Mouse (Mus musculus) gastrocnemius, adult 8-10 months (tissue): ENCODE results near the gene Extl2. TPM values are rescaled to one million over a fixed set of nuclear protein-coding genes. Genes with fewer than 3 reads are reported as not detected.
A peak's percentile ranks its signal among the peaks of the same experiment; 100 is the strongest.

Experiments used
- DNase-seq, 2 experiments: peaks; one replicate each; pipeline ENCODE4 v3.0.0; 2022; ENCODE audit warnings: low spot score in 2 of 2
- total RNA-seq, 4 experiments: library from RNA; stranded (reverse); gene quantifications; 2 replicates each; pipeline ENCODE4 v1.2.4; 2022

Gene Extl2
- total RNA-seq: 10 to 100 TPM; 12.5 to 17.6 (median 15.5) TPM

DNA sequence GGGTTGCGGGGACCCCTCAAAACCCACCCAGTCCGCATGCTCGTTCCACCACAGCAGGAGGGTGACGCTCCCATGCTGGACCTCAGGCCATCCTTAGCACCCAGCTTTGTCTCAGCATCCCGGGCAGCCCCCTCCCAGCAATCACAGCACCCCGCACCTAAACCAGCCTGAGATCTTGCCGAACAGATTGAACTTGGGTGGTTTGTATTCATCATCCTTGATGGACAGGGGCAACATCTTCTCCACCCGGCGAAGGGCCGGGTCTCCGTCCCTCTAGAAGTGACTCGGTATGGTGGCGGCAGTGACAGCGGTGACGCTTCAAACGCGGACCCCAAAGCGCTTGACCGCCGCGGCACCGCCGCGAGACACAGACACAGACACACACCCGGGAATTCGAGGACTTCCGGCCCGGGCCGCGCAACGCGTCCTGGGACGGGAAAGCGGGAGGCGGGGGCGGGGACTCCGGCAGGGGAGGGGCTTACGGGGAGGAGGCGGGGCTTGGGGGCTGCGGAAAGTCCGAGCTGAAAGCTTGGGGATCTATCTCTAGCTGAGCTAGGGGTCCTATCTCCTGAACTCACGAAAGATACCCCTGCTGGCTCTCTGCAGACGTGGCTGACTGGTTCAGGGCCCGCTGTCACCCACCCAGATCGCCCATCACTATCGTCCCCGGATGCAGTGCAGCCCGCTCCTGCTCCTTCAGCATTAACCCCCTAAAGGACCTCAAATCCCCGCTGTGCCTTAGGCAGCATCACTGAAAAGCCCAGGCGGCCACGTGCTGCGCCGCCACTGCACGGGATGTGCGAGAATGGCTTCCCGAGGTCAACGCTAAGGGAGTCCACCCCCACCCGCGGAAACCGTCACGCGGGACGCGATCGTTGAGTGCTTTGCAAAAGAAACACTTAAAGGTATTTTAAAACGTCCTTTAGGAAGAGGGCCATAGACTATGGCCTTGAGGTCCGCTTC lies at the start of gene Extl2, which contains the start of gene Slc30a7:
Extl2 (plus strand) TSS at position 485 of the 963 bp plus-strand sequence.
Slc30a7 (minus strand) TSS at position 429 of the 963 bp plus-strand sequence.
- peak; percentile 63 to 72 for DNase-seq

DNA sequence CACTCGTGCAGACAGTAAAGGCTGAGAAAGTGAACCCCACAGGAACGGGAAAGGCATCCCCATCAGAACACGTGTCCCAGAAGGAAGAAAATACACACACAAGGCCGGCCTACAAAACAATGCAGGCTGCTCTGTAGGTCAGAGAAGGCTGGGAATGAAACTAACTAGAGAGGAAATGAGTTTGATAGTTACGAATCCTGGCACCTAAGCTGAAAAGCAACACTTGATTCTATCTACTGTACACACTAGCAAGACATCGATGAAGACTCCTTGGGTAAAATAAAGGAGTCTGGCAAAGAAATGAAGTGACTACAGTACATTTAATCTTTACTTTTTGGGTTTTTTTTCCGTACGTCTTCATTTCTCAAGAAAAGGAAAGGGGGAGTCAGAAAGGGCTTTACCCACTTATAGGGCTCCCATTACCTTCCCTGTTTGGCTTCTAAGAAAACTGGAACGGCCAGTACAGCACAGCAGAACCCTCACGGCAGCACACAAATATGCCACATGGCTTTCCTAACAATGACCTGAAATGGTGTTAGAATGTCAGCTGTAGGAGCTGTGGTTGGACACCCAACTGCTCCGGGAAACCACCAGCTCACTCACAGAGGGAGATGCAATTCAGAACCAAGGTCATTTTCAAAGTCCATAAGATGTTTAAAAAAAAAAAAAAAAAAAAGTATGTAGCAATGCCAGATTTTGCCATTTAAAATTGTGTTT lies 45.8 kb upstream of the Extl2 start:
- DNase-seq: no peak

DNA sequence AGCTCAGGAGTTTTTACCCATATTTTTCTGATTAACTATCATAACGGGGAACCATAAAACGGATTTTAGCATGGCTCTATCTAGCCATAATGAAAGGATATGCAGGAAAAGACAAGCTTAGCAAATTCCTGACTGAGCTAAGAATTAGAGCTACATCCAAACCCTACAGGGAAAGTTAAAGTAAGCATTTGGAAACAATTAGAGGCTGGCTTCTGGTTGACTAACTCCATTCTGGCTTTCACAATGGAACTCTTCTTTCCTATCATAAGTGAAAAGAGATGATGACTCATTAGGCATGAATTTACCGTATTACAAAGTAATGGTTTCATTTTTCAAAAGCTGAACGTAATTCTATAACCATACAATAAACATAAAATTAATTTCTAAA lies 45.2 kb upstream of the Extl2 start:
- DNase-seq: no peak

DNA sequence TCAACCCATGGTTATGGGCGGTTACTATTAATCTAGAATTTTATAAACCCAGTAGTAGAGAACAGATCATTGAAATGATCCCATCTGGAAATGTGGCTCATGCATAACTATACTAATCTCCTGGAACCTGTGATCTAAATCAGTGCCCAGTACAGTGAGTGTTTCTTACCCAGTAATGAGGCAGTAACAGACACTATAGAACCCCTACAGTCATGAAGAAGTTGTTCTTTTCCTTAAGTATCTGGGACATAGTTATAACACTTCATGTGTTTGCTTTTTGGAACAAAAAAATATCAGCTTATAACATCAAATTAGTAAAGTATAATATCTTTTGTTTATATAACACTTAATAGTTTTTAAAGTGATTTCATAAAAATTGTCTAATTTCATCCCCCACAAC lies 43.7 kb upstream of the Extl2 start:
- no peak for DNase-seq

DNA sequence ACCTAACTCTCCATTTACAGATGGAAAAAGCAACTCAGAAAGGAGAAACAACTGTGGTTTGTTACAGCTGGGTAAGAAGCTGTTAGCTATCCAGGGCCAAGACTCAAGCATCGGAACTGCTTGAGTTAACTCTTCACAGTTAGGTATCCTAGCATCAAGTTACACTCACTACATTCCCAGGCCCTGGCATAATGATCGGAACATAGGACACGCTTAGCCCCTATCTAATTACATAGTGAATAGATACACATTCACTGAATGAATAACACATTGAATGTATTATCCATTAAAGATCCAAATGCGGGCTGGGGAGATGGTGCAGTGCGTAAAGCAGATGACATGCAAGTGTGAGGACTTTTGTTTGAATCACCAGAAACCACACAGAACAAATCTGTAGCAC lies 43.2 kb upstream of the Extl2 start:
- no peak for DNase-seq

DNA sequence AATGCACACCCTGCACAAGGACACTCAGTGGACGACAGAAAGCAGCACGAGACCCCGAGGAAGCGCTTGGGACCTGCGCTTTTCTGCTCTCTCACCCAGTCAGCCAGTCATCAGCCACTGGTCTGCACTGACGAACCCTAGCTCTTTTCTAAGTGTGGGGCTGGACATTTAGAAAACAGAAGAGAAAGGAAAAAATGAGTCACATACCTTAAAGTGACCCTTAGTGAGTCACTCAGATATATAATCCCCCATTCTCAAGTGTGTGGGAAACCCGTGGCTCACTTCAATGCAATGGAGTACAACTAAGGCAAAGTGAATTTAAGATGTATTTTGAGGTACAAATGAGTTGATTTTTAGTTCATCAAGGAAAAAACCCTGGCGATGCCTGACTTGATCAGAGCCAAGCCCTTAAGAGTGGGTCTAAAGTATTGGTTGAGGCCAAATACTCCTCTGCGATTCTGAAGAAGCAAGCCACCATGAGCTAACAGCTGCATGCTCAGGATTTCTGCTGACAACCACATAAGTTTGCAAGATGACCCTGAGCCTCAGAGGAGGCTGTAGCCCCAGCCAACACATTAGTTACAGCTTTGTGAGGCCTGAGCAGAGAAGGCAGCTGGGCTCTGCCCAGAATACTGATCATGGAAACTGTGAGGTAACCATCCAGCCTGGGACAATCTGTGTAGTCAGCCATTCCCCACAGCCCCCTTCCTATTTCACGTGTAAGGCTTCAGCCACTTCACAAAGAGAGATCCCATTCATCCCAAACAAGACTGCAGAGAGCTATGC lies 38.3 kb upstream of the Extl2 start:
- peak; percentile 37 to 62 for DNase-seq

DNA sequence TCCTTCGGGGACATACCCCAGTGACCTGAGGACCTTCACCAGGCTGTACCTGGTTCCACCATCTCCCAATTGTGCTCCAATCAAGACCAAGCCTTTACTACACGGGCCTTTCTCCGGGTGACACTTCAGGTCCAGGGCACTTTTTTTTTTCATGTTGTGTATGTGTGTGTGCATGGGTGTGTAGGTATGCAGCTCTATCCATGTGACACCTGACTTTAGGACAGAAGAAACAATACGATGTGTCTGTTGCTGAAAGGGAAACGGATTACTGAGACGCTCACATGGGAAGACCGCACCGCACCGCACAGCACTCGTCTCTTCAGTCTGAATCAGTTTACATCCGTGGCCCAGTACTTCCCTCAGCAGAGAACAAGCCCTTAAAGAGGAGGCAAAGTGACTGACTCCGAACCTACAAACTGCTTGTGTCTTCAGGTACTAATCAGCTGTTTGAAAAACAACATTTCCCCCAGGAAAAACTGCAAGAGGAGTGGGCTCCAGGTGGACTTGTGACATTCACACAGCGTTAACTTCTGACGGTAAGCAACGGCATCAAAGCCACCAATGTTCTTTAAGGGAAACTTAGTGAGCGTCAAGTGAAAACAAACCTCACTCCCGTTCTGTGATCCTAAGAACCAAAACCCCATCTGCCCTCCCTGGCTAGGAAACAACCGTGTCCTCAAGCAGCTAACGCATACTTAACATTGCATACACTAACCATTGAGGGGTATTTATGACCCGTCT lies 36.0 kb upstream of the Extl2 start:
- no peak for DNase-seq

DNA sequence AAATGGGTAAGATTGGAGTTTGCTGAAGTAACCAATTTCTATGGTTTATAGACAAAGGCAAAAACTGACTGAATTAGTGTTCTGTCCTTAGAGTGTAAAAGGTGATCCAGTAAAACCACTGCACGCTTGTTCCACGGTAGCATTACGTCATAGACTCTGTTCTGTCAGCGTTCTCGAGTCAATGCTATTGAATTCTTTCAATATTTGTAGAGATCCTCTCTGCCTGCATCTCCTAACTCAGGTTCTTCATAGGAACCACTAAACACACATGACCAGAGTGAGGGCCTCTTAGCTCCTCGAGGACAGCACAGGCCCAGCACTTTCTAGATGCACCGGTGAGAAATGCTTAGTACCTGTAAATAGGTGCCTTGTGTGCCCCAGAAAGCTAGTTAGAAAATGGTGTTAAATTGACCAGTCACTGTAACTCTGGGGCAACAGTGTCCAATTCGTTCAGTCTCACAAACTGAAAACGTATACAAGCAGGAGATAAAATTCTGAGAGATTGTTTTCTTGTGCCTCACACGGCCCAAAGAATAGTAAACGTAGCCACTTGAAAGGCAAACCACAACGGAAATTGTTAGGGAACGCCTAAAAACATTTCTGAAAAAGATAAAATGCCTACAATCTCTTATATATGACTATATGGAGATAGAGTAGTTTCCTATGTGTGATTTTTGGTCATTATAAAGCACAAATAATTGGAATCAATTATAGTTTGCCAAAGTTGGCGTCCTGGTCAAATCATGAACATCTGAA lies 35.2 kb upstream of the Extl2 start:
- no peak for DNase-seq

DNA sequence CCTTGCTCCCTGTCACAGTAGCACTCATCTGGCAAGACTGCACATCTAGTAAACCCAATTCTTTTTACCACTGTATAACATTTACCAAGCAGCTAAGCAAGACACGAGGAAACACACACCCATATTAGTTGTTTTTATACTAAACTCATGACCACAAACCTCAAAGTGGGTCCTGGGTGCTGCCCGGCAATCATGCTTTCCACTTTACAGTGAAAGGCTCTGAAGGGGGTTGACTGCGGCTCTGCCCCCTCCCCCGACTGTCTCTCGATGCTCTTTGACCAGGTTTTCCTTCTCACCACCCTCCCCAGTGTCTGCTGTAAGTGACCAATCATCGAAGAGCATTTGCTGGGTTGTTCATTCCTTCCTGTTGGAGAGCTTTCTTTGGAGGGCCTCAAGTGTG lies 33.0 kb upstream of the Extl2 start:
- DNase-seq: no peak

DNA sequence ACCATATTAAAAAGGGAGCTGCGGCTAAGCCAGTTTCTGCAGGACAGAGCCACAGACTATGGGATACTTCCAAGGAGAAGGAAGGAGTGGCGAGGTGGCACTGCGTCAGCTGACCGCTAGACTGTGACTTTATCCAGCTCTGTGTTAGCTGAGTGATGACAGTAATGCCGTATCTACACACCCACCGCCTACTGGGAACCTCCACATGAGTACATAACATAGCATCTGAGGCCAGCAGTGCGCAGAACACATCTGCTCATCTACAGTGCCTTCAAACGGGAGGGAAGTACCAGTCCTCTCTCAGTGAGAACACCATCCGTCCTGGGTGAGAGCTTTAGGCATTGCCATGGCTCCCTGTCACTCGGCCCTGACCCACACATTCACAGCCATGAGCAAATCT lies 32.3 kb upstream of the Extl2 start:
- DNase-seq: no peak

DNA sequence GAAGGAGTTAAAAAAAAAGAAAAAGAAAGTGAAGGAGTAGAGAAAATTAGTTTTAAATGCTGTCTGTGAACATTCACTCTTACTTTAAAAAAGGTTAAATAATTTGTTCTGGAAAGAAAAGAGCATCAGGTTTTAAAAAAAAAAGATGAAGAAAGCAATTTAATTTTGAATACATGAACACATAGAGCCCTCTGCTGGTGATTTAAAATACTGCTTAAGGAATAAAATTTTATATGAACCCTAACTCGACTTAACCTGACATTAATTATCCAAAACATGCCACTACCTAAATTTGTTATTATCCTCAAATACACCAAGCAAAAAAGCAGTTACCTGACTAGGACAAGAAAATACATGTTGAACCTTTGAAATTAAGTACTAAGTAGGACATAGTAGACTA lies 28.3 kb upstream of the Extl2 start:
- DNase-seq: no peak

DNA sequence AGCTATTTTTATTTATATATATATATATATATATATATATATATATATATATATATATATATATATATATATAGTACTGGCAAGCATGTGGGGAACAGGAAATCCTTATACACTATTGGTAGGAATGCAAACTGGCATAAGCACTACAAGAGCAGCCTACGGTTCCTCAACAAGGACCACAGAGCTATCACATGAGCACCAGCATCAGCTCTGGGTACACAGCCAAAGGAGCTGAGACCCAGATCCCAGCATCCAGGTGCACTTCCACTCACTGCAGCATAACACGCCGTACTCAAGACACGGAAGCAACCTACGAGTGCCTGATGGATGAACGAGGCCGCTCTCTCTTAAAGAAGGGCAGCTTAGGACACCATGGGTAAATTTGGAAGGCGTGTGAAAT lies 24.0 kb upstream of the Extl2 start:
- no peak for DNase-seq

DNA sequence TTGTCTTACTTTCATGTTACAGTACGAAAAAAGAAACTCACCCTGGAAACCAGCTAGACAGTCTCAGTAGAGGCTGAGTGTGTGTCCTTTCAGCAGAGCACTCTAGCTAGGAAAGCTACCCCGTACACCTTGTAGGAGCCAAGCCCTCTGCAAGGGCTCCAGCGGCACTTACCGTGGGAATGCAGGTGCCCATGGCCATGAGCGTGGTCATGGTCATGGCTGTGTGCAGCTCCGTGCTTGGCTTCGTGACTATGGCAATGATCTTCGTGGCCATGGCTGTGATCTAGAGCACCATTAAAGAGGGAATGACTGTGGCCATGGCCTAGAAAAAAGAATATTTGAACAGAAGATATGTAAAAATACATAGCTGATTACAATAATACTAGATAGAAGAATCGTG lies 22.6 kb upstream of the Extl2 start:
- DNase-seq: no peak

DNA sequence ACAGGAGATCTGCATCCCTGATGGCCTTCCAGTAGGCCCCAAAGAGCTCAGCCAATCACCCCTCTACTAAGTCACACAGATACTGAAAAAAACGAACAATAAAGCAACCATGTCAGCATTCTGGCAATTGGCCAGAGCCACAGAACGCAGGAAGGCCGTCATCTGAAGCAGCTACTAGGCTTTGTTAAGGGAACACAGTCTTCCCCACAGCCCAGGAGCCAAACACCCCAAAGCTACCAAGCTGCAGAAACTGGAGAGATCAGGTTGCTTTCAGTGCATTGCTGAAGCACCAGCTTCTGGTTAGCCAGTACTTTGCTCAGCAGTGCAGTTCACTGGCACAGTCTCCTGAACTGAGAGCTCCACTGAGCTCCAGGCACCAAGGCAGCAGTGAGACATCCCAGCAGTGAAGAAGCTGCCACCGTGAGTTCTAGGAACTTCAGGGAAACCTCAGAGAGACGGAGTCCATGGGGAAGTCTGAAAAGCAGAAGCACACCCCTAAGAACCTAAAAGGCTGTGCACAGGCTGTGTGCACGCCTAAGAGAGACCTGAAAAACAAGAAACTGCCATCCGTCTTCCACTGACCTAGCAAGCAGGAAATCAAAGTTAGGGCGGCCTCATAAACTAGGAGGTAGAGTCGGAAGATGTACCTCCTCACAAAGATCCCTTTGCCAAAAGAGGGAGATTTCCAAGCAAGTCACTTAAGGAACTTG lies 21.9 kb upstream of the Extl2 start:
- DNase-seq: no peak

DNA sequence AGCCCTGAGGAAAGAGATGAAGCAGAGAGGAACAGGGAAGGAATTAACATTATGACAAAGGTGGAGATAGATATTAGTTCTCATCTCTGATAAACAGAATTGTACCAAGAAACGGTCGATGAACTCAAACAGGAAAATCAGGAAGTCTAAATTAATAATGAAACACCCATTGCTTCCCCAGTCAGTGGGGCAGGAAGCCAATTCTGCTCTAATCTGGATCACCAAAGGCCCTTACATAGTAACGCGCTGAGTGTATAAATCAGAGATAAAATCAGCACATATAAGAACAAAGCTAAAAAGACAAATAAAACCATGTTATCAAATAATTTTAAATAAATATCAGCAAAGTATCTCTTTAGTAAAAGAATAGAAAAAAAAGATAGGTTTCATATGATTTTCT lies 15.2 kb upstream of the Extl2 start:
- DNase-seq: no peak

DNA sequence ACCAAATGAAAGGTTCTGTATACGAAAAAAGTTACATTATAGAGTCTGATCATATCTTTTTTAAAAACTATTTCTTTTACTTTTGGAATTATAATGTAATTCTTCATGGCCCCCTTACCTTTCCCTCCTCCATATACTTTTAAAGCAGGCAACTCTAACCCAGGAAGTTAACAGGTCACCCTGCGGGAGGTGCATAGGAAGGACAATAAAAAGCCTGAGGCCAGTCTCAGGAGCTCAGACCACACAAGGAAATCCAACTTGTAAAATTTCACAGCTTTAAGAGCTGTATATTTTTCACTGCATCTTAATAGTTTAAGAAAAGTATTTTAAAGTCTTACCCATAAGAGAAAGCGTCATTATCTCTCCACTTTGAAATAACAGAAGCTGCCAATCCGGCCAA lies 14.7 kb upstream of the Extl2 start:
- DNase-seq: no peak

DNA sequence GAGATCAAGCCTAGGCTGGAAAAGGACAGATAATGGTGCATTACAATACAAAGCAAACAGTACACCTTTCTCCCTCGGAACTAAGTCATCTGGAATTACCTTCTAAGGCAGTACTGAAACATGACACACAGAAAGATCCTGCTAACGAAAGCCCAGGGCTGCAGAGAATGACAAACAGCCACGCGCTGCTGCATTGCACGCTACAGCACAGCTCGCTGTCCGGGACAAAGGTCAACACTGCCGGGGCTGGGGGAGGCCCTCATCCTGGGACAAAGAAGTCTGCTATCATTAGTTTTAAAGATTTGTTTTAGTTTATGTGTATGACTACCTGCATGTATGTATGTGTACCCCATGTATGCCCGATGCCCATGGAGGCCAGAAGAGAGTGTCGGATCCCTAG lies 14.2 kb upstream of the Extl2 start:
- no peak for DNase-seq

DNA sequence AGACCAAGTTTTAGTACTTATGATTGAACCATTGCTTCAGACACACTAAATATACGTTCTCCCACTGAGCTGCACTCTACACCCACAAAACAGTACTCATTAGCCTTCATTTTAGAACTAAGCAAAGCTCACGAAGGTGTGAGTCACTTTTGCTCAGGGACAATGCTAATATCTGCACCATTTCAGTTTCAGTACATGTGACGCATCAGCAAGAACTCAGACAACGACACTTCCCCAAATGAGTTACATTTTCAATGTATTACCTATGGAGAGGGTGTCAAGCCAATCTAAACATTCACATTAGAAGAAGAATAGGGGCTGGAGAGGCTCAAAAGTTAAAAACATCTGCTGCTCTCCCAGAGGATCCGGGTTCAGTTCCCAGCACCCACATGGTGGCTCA lies 10.3 kb upstream of the Extl2 start:
- no peak for DNase-seq

DNA sequence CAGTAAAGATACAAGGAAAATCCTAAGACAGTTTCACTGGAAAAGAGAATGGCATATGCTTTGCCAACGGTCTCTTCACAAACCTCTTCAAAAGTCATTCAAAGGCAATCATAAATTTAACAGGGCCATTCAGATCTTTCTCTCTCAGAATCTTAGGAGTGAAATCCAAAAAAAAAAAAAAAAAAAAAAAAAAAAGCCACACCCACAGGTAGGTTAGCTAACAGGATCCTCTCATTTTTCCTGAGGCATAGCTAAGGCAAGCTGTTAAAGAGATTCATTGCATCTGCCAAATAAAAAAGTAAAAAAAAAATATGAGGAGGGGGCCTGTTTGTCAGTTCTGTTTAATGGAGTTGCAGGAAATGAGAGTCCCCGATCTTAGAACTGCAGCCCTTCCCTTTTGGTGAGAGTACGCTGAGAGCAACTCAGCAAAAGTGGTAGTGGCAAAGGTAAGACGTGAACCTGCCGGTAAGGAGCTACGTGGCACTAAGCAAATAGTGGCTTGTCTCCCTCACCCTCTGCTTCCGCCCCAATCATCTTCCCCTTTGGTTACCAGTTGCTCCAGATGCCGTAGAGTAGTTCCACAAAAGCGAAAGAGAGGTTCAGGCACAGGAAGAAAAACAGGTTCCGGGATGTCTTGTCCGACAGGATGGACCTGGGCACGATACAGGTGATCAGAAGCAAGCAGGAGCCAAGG lies 831 bp upstream of the Extl2 start:
- no peak for DNase-seq
